ENCODE assay signal across 21 mouse cellular contexts in genomic region chr5:145020254-145020653, GRCm38 (mm10). TPM values are rescaled to one million over a fixed set of nuclear protein-coding genes. Genes with fewer than 3 reads are reported as not detected.
DNase-seq lines count a peak whose midpoint lies in the region; ATAC-seq and TF ChIP-seq lines count a peak whose summit lies in the region.
"Not testable (repeated sequence)": the region's sequence is repeated elsewhere in the genome, so short reads cannot be mapped to it uniquely, and the experiment has no call there.
"Had no signal": no experiment of that assay in that cellular context is flagged by ENCODE, and none has a peak within 500 bp of the region (broad histone marks: within the 10 kb centered on the region; RNA-seq: fewer than 3 reads in every experiment).

No protein-coding gene starts in this region.

- not testable (repeated sequence) for H3K4me1 ChIP-seq in brown adipose tissue, adult 24 weeks (ENCODE audit: control insufficient read depth, insufficient read depth, insufficient read length, low read length); heart, postnatal 0 days (ENCODE audit: control insufficient read depth, insufficient read depth)

- not testable (repeated sequence) for H3K4me3 ChIP-seq in brown adipose tissue, adult 24 weeks (ENCODE audit: insufficient read depth, low read depth, low read length); heart, postnatal 0 days (ENCODE audit: low read depth, low read length)

- not testable (repeated sequence) for H3K9me3 ChIP-seq in heart, postnatal 0 days (replicated peaks; ENCODE audit: control insufficient read depth, low read length)

- not testable (repeated sequence) for TF ChIP-seq CTCF in heart, postnatal 0 days (IDR thresholded peaks at IDR 0.05; ENCODE audit: low read depth)

- not testable (repeated sequence) for H3K4me2 ChIP-seq in heart, postnatal 0 days (ENCODE audit: low read depth, low read length)

- peak overlapping the region; percentile 64 for H3K27ac ChIP-seq in brown adipose tissue, adult 24 weeks (replicated peaks; ENCODE audit: low read depth, low read length)
- not testable (repeated sequence) for H3K27ac ChIP-seq in heart, postnatal 0 days (ENCODE audit: low read depth)

- peak; percentile 30; the same call in 1 of the 2 replicates for ATAC-seq in heart, postnatal 0 days (ENCODE audit: insufficient read depth, low read depth)

- peak; percentile 45 to 71 for DNase-seq in adrenal gland, adult (ENCODE audit: inconsistent age in 2 of 2, low spot score in 1 of 2)
- peak; percentile 29 for DNase-seq in adrenal gland, adult 8-10 months
- DNase-seq in adrenal gland, postnatal 14 days, result peak; percentile 33
- DNase-seq in heart, postnatal 0 days (ENCODE audit: low spot score), result not testable (repeated sequence)
- peak; percentile 33 for DNase-seq in ovary, adult 18-20 months (ENCODE audit: low spot score)

- not testable (repeated sequence) for H3K27me3 ChIP-seq in heart, postnatal 0 days (ENCODE audit: control insufficient read depth, insufficient read depth, low read length)

- H3K9ac ChIP-seq in heart, postnatal 0 days (replicated peaks; ENCODE audit: low read depth, low read length), result not testable (repeated sequence)

- 14% methylated on average over 1 of the region's 1 CpGs for WGBS in heart, postnatal 0 days

- not testable (repeated sequence) for TF ChIP-seq EP300 in heart, postnatal 0 days (IDR thresholded peaks at IDR 0.05; ENCODE audit: low read depth)

- not testable (repeated sequence) for H3K36me3 ChIP-seq in heart, postnatal 0 days (replicated peaks; ENCODE audit: control insufficient read depth, insufficient read depth, low read length)

RNA-seq across cellular contexts. Expression of gene Gm4871, which starts 12.3 kb away (rescaled TPM):
- not detected for total RNA-seq in adrenal gland, adult 8-10 months (2022)
- total RNA-seq in adrenal gland, postnatal 14 days (2021), result not detected in 2 replicates
- not detected in 2 replicates for polyA plus RNA-seq in brown adipose tissue, adult 24 weeks (2012; ENCODE audit: insufficient read depth, insufficient read length, missing spikeins)
- total RNA-seq in heart, postnatal 0 days (2014; rRNA removed; ENCODE audit: low replicate concordance), result not detected in 2 replicates
- polyA plus RNA-seq in heart, postnatal 0 days (2015; fragmentation: Nextera tagmentation; extraction: Ambion mirVana), result not detected in 2 replicates
- total RNA-seq: adrenal gland, postnatal 25 days; common myeloid progenitor, adult 5-6 weeks; ES-E14; MEL had no signal
- polyA plus RNA-seq: activated CD4-positive, CD25-positive, alpha-beta regulatory T cell, adult 4 months; C2C12; embryonic facial prominence, embryonic 11.5 days; embryonic facial prominence, embryonic 13.5 days; embryonic facial prominence, embryonic 15.5 days; erythroblast, embryonic 14.5 days; forebrain, embryonic 10.5 days; forebrain, embryonic 12.5 days; forebrain, embryonic 14.5 days; forebrain, embryonic 16.5 days; frontal cortex, adult 2 months had no signal

RNA-seq across cellular contexts. Expression of gene 1700018F24Rik, which starts 22.5 kb away (rescaled TPM):
- total RNA-seq in adrenal gland, adult 8-10 months (2022), result not detected
- not detected in 2 replicates for total RNA-seq in adrenal gland, postnatal 14 days (2021)
- not detected in 2 replicates for polyA plus RNA-seq in brown adipose tissue, adult 24 weeks (2012; ENCODE audit: insufficient read depth, insufficient read length, missing spikeins)
- total RNA-seq in heart, postnatal 0 days (2014; rRNA removed; ENCODE audit: low replicate concordance), result not detected in 2 replicates
- polyA plus RNA-seq in heart, postnatal 0 days (2015; fragmentation: Nextera tagmentation; extraction: Ambion mirVana), result not detected in 2 replicates
- total RNA-seq: adrenal gland, postnatal 25 days; common myeloid progenitor, adult 5-6 weeks; ES-E14; MEL had no signal
- polyA plus RNA-seq: activated CD4-positive, CD25-positive, alpha-beta regulatory T cell, adult 4 months; C2C12; embryonic facial prominence, embryonic 11.5 days; embryonic facial prominence, embryonic 13.5 days; erythroblast, embryonic 14.5 days; forebrain, embryonic 10.5 days; forebrain, embryonic 12.5 days; forebrain, embryonic 14.5 days; forebrain, embryonic 16.5 days; frontal cortex, adult 2 months had no signal

RNA-seq across cellular contexts. Expression of gene Smurf1, which starts 54.6 kb away (rescaled TPM):
- 10 to 100 TPM; 20.3 to 25.8 (median 22.7) TPM for total RNA-seq in adrenal gland, adult 8-10 months (2022)
- total RNA-seq in adrenal gland, postnatal 14 days (2021), result 17.2 and 19.4 TPM in 2 replicates
- 12.2 and 15.7 TPM in 2 replicates for polyA plus RNA-seq in brown adipose tissue, adult 24 weeks (2012; ENCODE audit: insufficient read depth, insufficient read length, missing spikeins)
- total RNA-seq in heart, postnatal 0 days (2014; rRNA removed; ENCODE audit: low replicate concordance), result 21.3 and 29.9 TPM in 2 replicates
- 7.0 and 9.1 TPM in 2 replicates for polyA plus RNA-seq in heart, postnatal 0 days (2015; fragmentation: Nextera tagmentation; extraction: Ambion mirVana)
